Mouse (Mus musculus) lung, postnatal 14 days (tissue): ENCODE data around the gene Slc12a4.

Experiments
- DNase-seq: peaks from one replicate; pipeline ENCODE4 v3.0.0; 2021

Slc12a4 gene

GRCm38 (mm10) chr8:105930602-105931001, 35.3 kb downstream of the Slc12a4 start:
- DNase-seq = peak; percentile 91

- DNase-seq = no peak
Measured at GRCm38 (mm10) chr8:105925123-105925522, 40.8 kb downstream of the Slc12a4 start.

GRCm38 (mm10) chr8:105919390-105919789, 46.5 kb downstream of the Slc12a4 start:
- no peak for DNase-seq

GRCm38 (mm10) chr8:105900941-105901616, 64.8 kb downstream of the Slc12a4 start:
- DNase-seq = no peak

- peak; percentile 95 for DNase-seq
Measured at GRCm38 (mm10) chr8:105900180-105900940, 65.5 kb downstream of the Slc12a4 start, which contains the start of gene Pskh1. TSS of gene Pskh1 (plus strand) at chr8:105900441.

- no peak for DNase-seq
Measured at GRCm38 (mm10) chr8:105897801-105898480, 68.0 kb downstream of the Slc12a4 start.
